Mouse (Mus musculus) heart, postnatal 0 days (tissue): ENCODE results near the gene Mast3. TPM values are rescaled to one million over a fixed set of nuclear protein-coding genes. Genes with fewer than 3 reads are reported as not detected.
A peak's percentile ranks its signal among the peaks of the same experiment; 100 is the strongest.

ENCODE experiments used
- ATAC-seq: fragments of 200-750 bp; cut with Nextera tagmentation; 2 replicates; pipeline ENCODE4 v1.8.0; 2017; ENCODE audit warnings: low read depth, moderate number of reproducible peaks, moderate library complexity; ENCODE audit not compliant: insufficient read depth
- DNase-seq: peaks from one replicate; pipeline ENCODE4 v3.0.0-alpha.2; 2016; ENCODE audit warnings: low spot score
- H3K27ac ChIP-seq: fragments of 300-500 bp; sonication (generic); 2 replicates; pipeline ENCODE4 v1.5.1; 2014; ENCODE audit warnings: low read depth, mild to moderate bottlenecking
- H3K27me3 ChIP-seq: fragments of 300-500 bp; sonication (generic); 2 replicates; pipeline ENCODE4 v1.6.1; 2014; ENCODE audit warnings: low read length, mixed read lengths; ENCODE audit not compliant: control insufficient read depth, insufficient read depth
- H3K36me3 ChIP-seq: fragments of 300-500 bp; sonication (generic); replicated peaks from 2 replicates; pipeline ENCODE4 v1.6.1; 2014; ENCODE audit warnings: low read length, mixed read lengths; ENCODE audit not compliant: control insufficient read depth, insufficient read depth
- H3K4me1 ChIP-seq: fragments of 300-500 bp; sonication (generic); 2 replicates; pipeline ENCODE4 v1.6.1; 2014; ENCODE audit warnings: antibody characterized with exemption; ENCODE audit not compliant: control insufficient read depth, insufficient read depth
- H3K4me2 ChIP-seq: fragments of 300-500 bp; sonication (generic); 2 replicates; pipeline ENCODE4 v1.6.1; 2014; ENCODE audit warnings: low read depth, mild to moderate bottlenecking, low read length, moderate library complexity
- H3K4me3 ChIP-seq: fragments of 300-500 bp; sonication (generic); 2 replicates; pipeline ENCODE4 v1.5.1; 2014; ENCODE audit warnings: low read depth, low read length
- H3K9ac ChIP-seq: fragments of 300-500 bp; sonication (generic); replicated peaks from 2 replicates; pipeline ENCODE4 v1.6.1; 2014; ENCODE audit warnings: low read depth, low read length, mixed read lengths
- H3K9me3 ChIP-seq: fragments of 300-500 bp; sonication (generic); replicated peaks from 2 replicates; pipeline ENCODE4 v1.6.1; 2016; ENCODE audit warnings: low read length; ENCODE audit not compliant: control insufficient read depth
- CTCF ChIP-seq: IDR thresholded peaks from 2 replicates; pipeline ENCODE4 v1.5.1; 2016; ENCODE audit warnings: antibody characterized with exemption, control low read depth, low read depth
- EP300 ChIP-seq: IDR thresholded peaks from 2 replicates; pipeline ENCODE4 v1.6.1; 2016; ENCODE audit warnings: antibody characterized with exemption, low read depth
- WGBS: fragments of 180-500 bp; shearing (Covaris S2); extraction: QIAGEN DNeasy Blood & Tissue Kit; methylation state at CpG from one replicate; pipeline ENCODE4 v1.1.7; 2014; 5-methylcytosine and 5-hydroxymethylcytosine counted together
- polyA plus RNA-seq: library from polyadenylated mRNA; unstranded; fragments of >200 nt; fragmentation: Nextera tagmentation; extraction: Ambion mirVana; gene quantifications from 2 replicates; pipeline ENCODE4 v1.2.1, GENCODE M21; 2015
- total RNA-seq: library from RNA; depleted of rRNA; stranded (reverse); fragments of >200 nt; gene quantifications from 2 replicates; pipeline ENCODE4 v1.2.3, GENCODE M21; 2014; ENCODE audit warnings: low replicate concordance

Mast3 gene
- total and polyA plus RNA-seq, 2 experiments from 2014 or later = 2.3 to 5.6 TPM

DNA sequence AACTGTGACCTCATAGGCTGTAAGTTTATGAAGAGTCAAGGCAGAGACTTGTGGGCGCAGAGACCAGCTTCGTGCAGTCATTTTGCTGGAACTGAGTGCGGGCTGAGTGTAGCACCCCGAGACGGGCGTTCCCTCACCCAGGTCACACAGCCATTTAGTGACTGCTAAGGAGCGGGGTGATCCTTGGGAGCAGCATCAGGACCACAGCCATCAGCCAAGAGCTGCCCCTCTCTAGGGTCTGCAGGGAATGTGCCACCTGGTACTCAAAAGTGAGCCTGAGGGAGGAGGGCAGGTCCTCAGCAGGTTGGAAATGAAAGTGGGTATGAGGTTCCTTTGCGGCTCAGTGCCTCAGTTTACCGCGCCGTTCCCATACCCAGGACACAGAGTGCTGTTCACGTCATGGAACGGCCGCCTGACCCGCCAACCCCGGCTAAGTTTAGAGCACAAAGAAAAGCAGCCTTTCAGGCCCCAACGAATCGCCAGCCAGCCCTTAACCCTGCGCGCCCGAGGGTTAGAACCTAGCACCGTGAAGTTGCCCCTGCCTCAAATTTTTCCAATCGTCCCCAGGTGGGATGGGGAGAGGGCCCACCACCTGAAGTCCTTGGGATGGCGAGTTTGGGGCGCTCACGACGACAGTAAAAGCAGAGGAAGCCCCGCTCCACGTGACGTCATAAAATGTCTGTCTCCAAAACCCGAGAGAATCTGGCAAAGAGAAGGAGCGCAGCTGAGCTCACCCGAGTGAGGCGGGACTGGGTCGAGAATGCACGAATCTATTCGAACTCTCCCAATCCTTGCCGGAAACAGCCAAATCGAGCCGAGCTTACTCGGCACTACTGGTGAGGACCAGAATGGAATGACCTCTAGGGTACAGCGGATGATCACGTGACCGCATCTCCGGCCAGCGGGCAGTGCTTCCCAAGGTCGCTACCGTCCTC lies 60.9 kb downstream of the Mast3 start:
- Histone ChIP-seq H3K4me2 (peak overlapping the region; percentile 55), H3K27ac (0 out of 2 replicates have a peak overlapping the region, but pooled peaks have one; percentile 35), H3K9me3 (no peaks in the 10 kb centered on the region), H3K9ac (no peak overlapping the region), H3K27me3 (peaks cover 63% of the 10 kb centered on the region), H3K36me3 (no peaks in the 10 kb centered on the region), H3K4me1 (peaks cover 15% of the 10 kb centered on the region), H3K4me3 (peak overlapping the region; percentile 36)
- ATAC-seq (peak; percentile 16; the same call in 1 of the 2 replicates), DNase-seq (peak; percentile 41)
- TF ChIP-seq EP300 (no peak), CTCF (no peak)
- 5% methylated on average over 48 of the region's 48 CpGs for WGBS

DNA sequence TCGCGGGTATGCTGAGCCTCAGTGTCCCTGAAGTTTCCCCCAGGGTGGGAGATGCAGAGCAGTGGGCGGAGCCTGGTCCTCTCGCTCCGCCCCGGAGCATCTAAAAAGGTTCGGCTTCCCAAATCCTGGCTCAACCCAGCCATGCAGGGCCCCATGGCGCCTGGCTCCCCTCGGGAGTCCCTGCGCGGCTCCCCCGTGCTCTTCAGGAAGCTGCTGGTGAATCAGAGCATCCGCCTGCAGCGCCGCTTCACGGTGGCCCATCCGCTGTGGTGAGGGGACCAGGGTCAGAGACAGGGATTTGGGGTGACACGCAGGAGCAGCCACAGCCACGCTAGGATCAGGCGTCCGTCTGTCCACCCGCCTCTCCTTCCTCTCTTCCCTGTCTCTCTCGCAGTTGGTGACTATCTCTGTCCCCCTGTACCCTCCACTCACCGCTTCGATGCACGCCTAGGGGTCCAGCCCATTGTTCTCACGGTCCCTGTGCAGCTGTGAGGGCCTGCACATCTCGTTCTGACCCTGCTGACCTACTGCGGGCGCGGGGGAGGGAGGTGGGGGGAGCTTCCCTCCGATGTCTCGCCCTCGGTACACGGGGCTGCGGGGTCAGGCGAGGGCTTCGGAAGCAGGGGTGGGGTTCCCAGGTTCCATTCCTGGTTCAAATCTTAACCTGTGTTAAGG lies 61.7 kb downstream of the Mast3 start:
- H3K27ac ChIP-seq = 0 out of 2 replicates have a peak overlapping the region, but pooled peaks have one; percentile 35

DNA sequence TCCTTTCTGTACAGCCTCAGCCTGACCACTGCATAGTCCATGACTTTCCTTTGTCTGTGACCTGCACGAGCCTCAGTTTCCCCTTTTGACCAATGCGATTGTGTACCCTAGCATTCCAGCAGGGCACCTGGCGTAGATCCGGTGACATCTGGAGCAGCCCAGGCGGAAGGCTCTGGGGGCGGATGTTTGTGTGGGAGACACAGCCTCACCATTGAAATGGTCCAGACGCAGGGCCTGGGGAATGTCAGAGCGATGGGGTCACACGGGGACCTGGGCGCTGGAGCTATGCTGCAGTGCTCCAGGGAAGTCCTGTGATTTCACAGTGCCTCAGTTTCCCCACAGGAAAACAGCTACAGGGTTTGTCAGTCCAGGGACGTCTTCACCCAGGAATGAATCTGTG lies 62.7 kb downstream of the Mast3 start:
- Histone ChIP-seq H3K36me3 (no peaks in the 10 kb centered on the region), H3K4me3 (no peak overlapping the region), H3K27me3 (peaks cover 53% of the 10 kb centered on the region), H3K9me3 (no peaks in the 10 kb centered on the region), H3K4me1 (peaks cover 15% of the 10 kb centered on the region), H3K4me2 (no peak overlapping the region), H3K9ac (no peak overlapping the region), H3K27ac (no peak overlapping the region)
- TF ChIP-seq EP300 (no peak), CTCF (no peak)
- ATAC-seq (no peak), DNase-seq (no peak)
- 24% methylated on average over 11 of the region's 11 CpGs for whole genome bisulfite sequencing

More for the DNA sequence above, 61.7 kb downstream of the Mast3 start:
- peaks cover 15% of the 10 kb centered on the region for H3K4me1 ChIP-seq
- 6% methylated on average over 38 of the region's 38 CpGs for WGBS
- H3K36me3 ChIP-seq = no peaks in the 10 kb centered on the region
- no peak overlapping the region for H3K9ac ChIP-seq
- DNase-seq (no peak), ATAC-seq (peak; percentile 34; the same call in 1 of the 2 replicates)
- peak overlapping the region; percentile 36 for H3K4me3 ChIP-seq
- H3K4me2 ChIP-seq = peak overlapping the region; percentile 55
- H3K27me3 ChIP-seq = peaks cover 58% of the 10 kb centered on the region
- no peaks in the 10 kb centered on the region for H3K9me3 ChIP-seq
- TF ChIP-seq CTCF = no peak
- TF ChIP-seq EP300 = no peak; the same call in 1 of the 2 replicates

DNA sequence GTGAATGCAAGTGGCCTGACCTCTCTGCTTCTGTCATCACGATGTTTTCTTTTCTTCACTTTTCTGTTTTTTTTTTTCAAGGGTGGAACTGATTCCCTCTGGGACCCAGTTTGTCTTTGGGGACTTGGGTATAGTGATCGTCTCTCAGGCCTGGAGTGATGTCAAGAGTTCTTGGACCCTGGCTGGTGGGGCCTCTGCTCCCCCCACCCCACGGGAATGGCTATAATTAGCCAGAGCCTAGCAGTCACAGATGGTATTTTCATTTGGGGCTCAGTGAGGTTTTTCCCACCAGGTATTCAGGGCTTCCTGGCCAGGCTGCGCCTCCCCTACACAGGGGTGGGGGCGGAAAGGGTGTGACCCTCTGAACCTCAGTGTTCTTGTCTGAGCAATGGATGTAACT lies 63.2 kb downstream of the Mast3 start:
- no peaks in the 10 kb centered on the region for H3K36me3 ChIP-seq
- 39% methylated on average over 5 of the region's 5 CpGs for WGBS
- H3K9ac ChIP-seq = no peak overlapping the region
- no peak overlapping the region for H3K27ac ChIP-seq
- no peak overlapping the region for H3K4me3 ChIP-seq
- H3K4me1 ChIP-seq = peaks cover 15% of the 10 kb centered on the region
- no peak for DNase-seq
- H3K27me3 ChIP-seq = peaks cover 48% of the 10 kb centered on the region
- TF ChIP-seq CTCF (no peak), EP300 (no peak)
- ATAC-seq = no peak
- no peak overlapping the region for H3K4me2 ChIP-seq
- H3K9me3 ChIP-seq = no peaks in the 10 kb centered on the region

DNA sequence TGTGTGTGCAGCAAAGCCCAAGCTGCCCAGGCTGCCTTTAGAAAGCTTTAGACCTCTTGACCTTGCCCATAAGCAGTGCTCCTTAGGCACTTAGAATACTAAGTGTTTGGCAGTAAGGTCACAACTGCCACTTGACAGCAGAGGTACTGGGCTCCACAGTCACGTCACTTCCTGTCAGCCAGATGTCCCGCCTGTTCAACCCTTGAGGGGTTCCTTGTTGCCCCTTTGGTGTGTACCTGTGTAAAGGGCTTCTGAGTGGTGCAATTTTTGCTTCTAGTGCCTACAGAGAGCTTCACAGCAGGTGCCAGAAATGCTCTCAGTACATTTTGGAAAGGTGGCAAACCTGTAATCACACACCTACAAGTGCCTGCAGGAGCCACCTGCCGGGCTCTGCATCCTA lies 66.6 kb downstream of the Mast3 start:
- H3K4me3 ChIP-seq = no peak overlapping the region
- no peaks in the 10 kb centered on the region for H3K9me3 ChIP-seq
- peaks cover 4% of the 10 kb centered on the region; the same call in 1 of the 2 replicates for H3K4me1 ChIP-seq
- DNase-seq (no peak), ATAC-seq (no peak)
- H3K4me2 ChIP-seq = no peak overlapping the region
- H3K9ac ChIP-seq = no peak overlapping the region
- H3K27me3 ChIP-seq = peaks cover 14% of the 10 kb centered on the region
- TF ChIP-seq EP300 (no peak), CTCF (no peak)
- H3K27ac ChIP-seq = no peak overlapping the region
- no peaks in the 10 kb centered on the region for H3K36me3 ChIP-seq
- WGBS = 40% methylated on average over 3 of the region's 3 CpGs
